15 mouse cellular contexts compared by ENCODE assay signal in genomic region chr15:98074521-98074920, GRCm38 (mm10).
"Had no signal": no experiment of that assay in that cellular context is flagged by ENCODE, and none has a peak within 500 bp of the region (broad histone marks: within the 10 kb centered on the region; RNA-seq: fewer than 3 reads in every experiment).

No protein-coding gene starts in this region.

- H3K4me3 ChIP-seq: layer of hippocampus, adult 2 months; limb, embryonic 12.5 days; liver, embryonic 13.5 days; lung, embryonic 15.5 days; megakaryocyte, embryonic 14.5 days; midbrain, embryonic 15.5 days; neural tube, embryonic 12.5 days had no signal

- H3K9ac ChIP-seq: limb, embryonic 12.5 days; liver, embryonic 13.5 days; liver, postnatal 0 days; lung, embryonic 15.5 days; midbrain, embryonic 15.5 days; neural tube, embryonic 12.5 days had no signal

- H3K27ac ChIP-seq: layer of hippocampus, adult 2 months; limb, embryonic 12.5 days; liver, embryonic 13.5 days; lung, embryonic 15.5 days; macrophage; midbrain, embryonic 15.5 days; neural tube, embryonic 12.5 days had no signal

- ATAC-seq: liver, postnatal 0 days; midbrain, embryonic 15.5 days had no signal

- DNase-seq: kidney, postnatal 10 days; liver; liver, embryonic 13.5 days; lung, postnatal 14 days; thymus, adult 2 months; thymus, postnatal 36 days had no signal

- H3K4me1 ChIP-seq: limb, embryonic 12.5 days; liver, embryonic 13.5 days; lung, embryonic 15.5 days; midbrain, embryonic 15.5 days; neural tube, embryonic 12.5 days had no signal

- H3K27me3 ChIP-seq: limb, embryonic 12.5 days; liver, embryonic 13.5 days; lung, embryonic 15.5 days; megakaryocyte, embryonic 14.5 days; midbrain, embryonic 15.5 days; neural tube, embryonic 12.5 days had no signal

- H3K4me2 ChIP-seq: limb, embryonic 12.5 days; liver, embryonic 13.5 days; lung, embryonic 15.5 days; midbrain, embryonic 11.5 days; midbrain, embryonic 15.5 days; neural tube, embryonic 12.5 days had no signal

- H3K9me3 ChIP-seq: limb, embryonic 12.5 days; liver, embryonic 13.5 days; lung, embryonic 15.5 days; megakaryocyte, embryonic 14.5 days; midbrain, embryonic 15.5 days; neural tube, embryonic 12.5 days had no signal
